Mouse (Mus musculus) liver, embryonic 12.5 days (tissue): ENCODE results near the gene Lhfp. TPM values are rescaled to one million over a fixed set of nuclear protein-coding genes. Genes with fewer than 3 reads are reported as not detected.

Experiments used
- ATAC-seq: fragments of 200-750 bp; cut with Nextera tagmentation; 2 replicates; pipeline ENCODE4 v1.8.0; 2017; ENCODE audit warnings: moderate number of reproducible peaks, mild to moderate bottlenecking, moderate library complexity
- H3K27ac ChIP-seq: fragments of 300-500 bp; sonication (generic); 2 replicates; pipeline ENCODE4 v1.5.1; 2016; ENCODE audit warnings: mild to moderate bottlenecking
- H3K27me3 ChIP-seq: fragments of 300-500 bp; sonication (generic); replicated peaks from 2 replicates; pipeline ENCODE4 v1.6.1; 2016; ENCODE audit warnings: mild to moderate bottlenecking, moderate library complexity
- H3K36me3 ChIP-seq: fragments of 300-500 bp; sonication (generic); 2 replicates; pipeline ENCODE4 v1.6.1; 2016; ENCODE audit warnings: mild to moderate bottlenecking, moderate library complexity
- H3K4me1 ChIP-seq: fragments of 300-500 bp; sonication (generic); 2 replicates; pipeline ENCODE4 v1.6.1; 2016
- H3K4me2 ChIP-seq: fragments of 300-500 bp; sonication (generic); 2 replicates; pipeline ENCODE4 v1.6.1; 2016; ENCODE audit warnings: mild to moderate bottlenecking, moderate library complexity
- H3K4me3 ChIP-seq: fragments of 300-500 bp; sonication (generic); 2 replicates; pipeline ENCODE4 v1.5.1; 2016; ENCODE audit warnings: mild to moderate bottlenecking, moderate library complexity
- H3K9ac ChIP-seq: fragments of 300-500 bp; sonication (generic); 2 replicates; pipeline ENCODE4 v1.6.1; 2016; ENCODE audit warnings: mild to moderate bottlenecking, moderate library complexity
- H3K9me3 ChIP-seq: fragments of 300-500 bp; sonication (generic); replicated peaks from 2 replicates; pipeline ENCODE4 v1.6.1; 2016; ENCODE audit warnings: mild to moderate bottlenecking, moderate library complexity
- WGBS: fragments of 180-500 bp; shearing (Covaris S2); methylation state at CpG from one replicate; pipeline ENCODE4 v1.1.7; 2016; ENCODE audit not compliant: insufficient replicate concordance; 5-methylcytosine and 5-hydroxymethylcytosine counted together
- polyA plus RNA-seq: library from polyadenylated mRNA; unstranded; fragments of >200 nt; fragmentation: Nextera tagmentation; extraction: Ambion mirVana; gene quantifications from 2 replicates; pipeline ENCODE4 v1.2.1, GENCODE M21; 2016

Gene Lhfp
- polyA plus RNA-seq, 1 experiment from 2014 or later, result 6.3 TPM

DNA sequence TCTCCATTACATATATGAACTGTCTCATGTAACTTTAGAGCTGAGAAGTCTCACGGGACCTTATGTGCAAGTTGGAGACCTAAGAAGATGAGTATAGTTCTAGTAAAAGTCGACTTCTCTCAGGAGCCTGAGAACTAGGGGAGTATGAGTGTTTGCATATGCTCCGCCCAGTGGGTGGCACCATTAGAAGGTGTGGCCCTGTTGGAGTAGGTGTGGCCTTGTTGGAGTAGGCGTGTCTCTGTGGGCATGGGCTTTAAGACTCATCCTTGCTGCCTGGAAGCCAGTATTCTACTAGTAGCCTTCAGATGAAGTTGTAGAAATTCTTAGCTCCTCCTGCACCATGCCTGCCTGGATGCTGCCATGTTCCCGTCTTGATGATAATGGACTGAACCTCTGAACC, 105.7 kb downstream of the Lhfp start:
- Histone ChIP-seq H3K27me3 (no peaks in the 10 kb centered on the region), H3K27ac (no peak overlapping the region), H3K4me1 (no peaks in the 10 kb centered on the region), H3K4me3 (no peak overlapping the region), H3K9ac (no peak overlapping the region), H3K9me3 (no peaks in the 10 kb centered on the region), H3K36me3 (no peaks in the 10 kb centered on the region), H3K4me2 (no peak overlapping the region)
- no peak for ATAC-seq
- 64% methylated on average over 5 of the region's 5 CpGs for WGBS

GRCm38 (mm10) chr3:53148751-53149150, 107.4 kb downstream of the Lhfp start:
- Histone ChIP-seq H3K36me3 (no peaks in the 10 kb centered on the region), H3K9ac (no peak overlapping the region), H3K9me3 (no peaks in the 10 kb centered on the region), H3K4me1 (no peaks in the 10 kb centered on the region), H3K4me3 (no peak overlapping the region), H3K27me3 (no peaks in the 10 kb centered on the region), H3K4me2 (no peak overlapping the region), H3K27ac (no peak overlapping the region)
- WGBS, result 71% methylated on average over 3 of the region's 3 CpGs
- no peak for ATAC-seq

GRCm38 (mm10) chr3:53149625-53150320, 108.4 kb downstream of the Lhfp start:
- Histone ChIP-seq H3K9me3 (no peaks in the 10 kb centered on the region), H3K4me1 (no peaks in the 10 kb centered on the region), H3K36me3 (no peaks in the 10 kb centered on the region), H3K9ac (no peak overlapping the region), H3K4me3 (no peak overlapping the region), H3K27ac (no peak overlapping the region), H3K27me3 (no peaks in the 10 kb centered on the region), H3K4me2 (no peak overlapping the region)
- WGBS, result 74% methylated on average over 7 of the region's 7 CpGs
- ATAC-seq, result no peak

DNA sequence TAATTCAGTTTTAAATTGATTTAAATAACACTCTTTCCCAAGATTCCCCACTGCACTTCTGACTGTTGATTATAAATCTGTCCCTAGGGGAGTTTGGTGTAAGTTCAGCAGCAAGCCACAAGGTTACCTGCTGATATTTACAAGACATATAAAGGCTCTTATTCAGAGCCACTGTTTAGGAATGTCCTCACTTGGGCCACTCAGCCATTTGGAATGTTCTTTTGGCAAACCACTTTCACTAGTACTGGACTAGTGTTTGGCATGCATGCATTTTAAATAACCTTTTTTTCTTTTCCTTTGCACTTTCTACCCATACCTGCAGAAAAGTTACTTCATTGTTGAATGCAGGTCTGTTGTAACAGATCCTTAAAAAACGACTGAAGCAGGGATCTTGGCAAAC, 109.8 kb downstream of the Lhfp start:
- no peak for ATAC-seq
- H3K4me2 ChIP-seq, result no peak overlapping the region
- H3K9ac ChIP-seq, result no peak overlapping the region
- no peak overlapping the region for H3K4me3 ChIP-seq
- H3K27me3 ChIP-seq, result no peaks in the 10 kb centered on the region
- H3K4me1 ChIP-seq, result no peaks in the 10 kb centered on the region
- H3K36me3 ChIP-seq, result no peaks in the 10 kb centered on the region
- H3K9me3 ChIP-seq, result no peaks in the 10 kb centered on the region
- no peak overlapping the region for H3K27ac ChIP-seq
- WGBS, result 21% methylated on average over 1 of the region's 1 CpGs

DNA sequence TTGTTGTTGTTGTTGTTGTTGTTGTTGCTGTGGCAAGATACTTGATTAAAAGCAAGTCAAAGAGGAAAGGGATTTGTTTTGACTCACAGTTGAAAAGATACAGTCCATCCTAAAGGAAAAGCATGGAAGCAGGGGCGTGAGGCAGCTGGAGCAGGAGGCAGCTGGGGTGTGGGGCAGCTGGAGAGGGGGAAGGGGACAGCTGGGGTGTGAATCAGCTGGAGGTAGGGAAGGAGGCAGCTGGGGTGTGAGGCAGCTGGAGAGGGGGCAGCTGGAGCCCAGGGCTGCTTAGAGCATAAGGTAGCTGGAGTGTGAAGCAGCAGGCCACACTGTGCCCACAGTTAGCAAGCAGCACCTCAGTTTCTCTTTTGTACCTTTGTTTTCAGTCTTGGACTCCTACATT, 110.3 kb downstream of the Lhfp start:
- Histone ChIP-seq H3K27ac (no peak overlapping the region), H3K27me3 (no peaks in the 10 kb centered on the region), H3K4me3 (no peak overlapping the region), H3K36me3 (no peaks in the 10 kb centered on the region), H3K9me3 (no peaks in the 10 kb centered on the region), H3K9ac (no peak overlapping the region), H3K4me2 (no peak overlapping the region), H3K4me1 (no peaks in the 10 kb centered on the region)
- 44% methylated on average over 1 of the region's 1 CpGs for WGBS
- no peak for ATAC-seq

DNA sequence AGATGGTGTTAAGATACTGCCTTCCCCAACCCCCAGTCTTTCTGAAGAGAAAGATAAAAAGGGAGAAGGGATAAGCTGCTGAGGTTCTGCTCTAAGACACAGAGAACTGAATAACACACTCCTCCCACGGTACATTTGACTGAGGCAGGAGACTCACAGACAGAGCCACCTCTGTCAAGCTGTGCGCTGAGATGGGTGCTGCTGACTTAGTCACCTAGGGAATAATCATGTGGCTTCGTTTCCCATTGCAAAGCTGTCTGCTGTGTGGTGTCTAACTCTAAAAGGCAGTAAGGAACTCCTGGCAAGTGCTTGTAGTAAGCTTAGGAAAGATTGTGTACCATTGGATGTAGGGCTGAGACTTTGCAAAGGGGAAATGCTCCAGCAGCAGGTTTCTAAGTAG, 120.6 kb downstream of the Lhfp start:
- H3K4me1 ChIP-seq, result no peaks in the 10 kb centered on the region
- no peak overlapping the region for H3K27ac ChIP-seq
- H3K4me2 ChIP-seq, result no peak overlapping the region
- H3K4me3 ChIP-seq, result no peak overlapping the region
- ATAC-seq, result no peak
- H3K36me3 ChIP-seq, result no peaks in the 10 kb centered on the region
- H3K9me3 ChIP-seq, result no peaks in the 10 kb centered on the region
- H3K9ac ChIP-seq, result no peak overlapping the region
- 42% methylated on average over 3 of the region's 3 CpGs for WGBS
- H3K27me3 ChIP-seq, result no peaks in the 10 kb centered on the region

GRCm38 (mm10) chr3:53165281-53165680, 124.0 kb downstream of the Lhfp start:
- 78% methylated on average over 10 of the region's 10 CpGs for WGBS
- no peak for ATAC-seq

GRCm38 (mm10) chr3:53166001-53166400, 124.7 kb downstream of the Lhfp start:
- 40% methylated on average over 8 of the region's 8 CpGs for WGBS
- H3K27me3 ChIP-seq, result no peaks in the 10 kb centered on the region
- H3K36me3 ChIP-seq, result no peaks in the 10 kb centered on the region
- H3K4me1 ChIP-seq, result no peaks in the 10 kb centered on the region
- no peak for ATAC-seq
- H3K4me3 ChIP-seq, result no peak overlapping the region
- no peak overlapping the region for H3K9ac ChIP-seq
- H3K4me2 ChIP-seq, result no peak overlapping the region
- H3K27ac ChIP-seq, result no peak overlapping the region
- no peaks in the 10 kb centered on the region for H3K9me3 ChIP-seq

More at GRCm38 (mm10) chr3:53165281-53165680, 124.0 kb downstream of the Lhfp start:
- no peak overlapping the region for H3K27ac ChIP-seq
- no peaks in the 10 kb centered on the region for H3K27me3 ChIP-seq
- H3K9me3 ChIP-seq, result no peaks in the 10 kb centered on the region
- H3K9ac ChIP-seq, result no peak overlapping the region
- H3K4me3 ChIP-seq, result no peak overlapping the region
- H3K36me3 ChIP-seq, result no peaks in the 10 kb centered on the region
- no peaks in the 10 kb centered on the region for H3K4me1 ChIP-seq
- no peak overlapping the region for H3K4me2 ChIP-seq

GRCm38 (mm10) chr3:53169486-53169885, 128.2 kb downstream of the Lhfp start:
- Histone ChIP-seq H3K4me2 (no peak overlapping the region), H3K9me3 (no peaks in the 10 kb centered on the region), H3K4me3 (no peak overlapping the region), H3K9ac (no peak overlapping the region), H3K27me3 (no peaks in the 10 kb centered on the region), H3K4me1 (no peaks in the 10 kb centered on the region), H3K36me3 (no peaks in the 10 kb centered on the region), H3K27ac (no peak overlapping the region)
- WGBS, result 73% methylated on average over 3 of the region's 3 CpGs
- ATAC-seq, result no peak

- H3K36me3 ChIP-seq, result no peaks in the 10 kb centered on the region
- no peaks in the 10 kb centered on the region for H3K4me1 ChIP-seq
- no peak for ATAC-seq
- H3K9ac ChIP-seq, result no peak overlapping the region
- H3K27ac ChIP-seq, result no peak overlapping the region
- no peaks in the 10 kb centered on the region for H3K9me3 ChIP-seq
- 73% methylated on average over 10 of the region's 10 CpGs for WGBS
- no peak overlapping the region for H3K4me2 ChIP-seq
- no peak overlapping the region for H3K4me3 ChIP-seq
- no peaks in the 10 kb centered on the region for H3K27me3 ChIP-seq
Observed at GRCm38 (mm10) chr3:53173310-53174063, 132.2 kb downstream of the Lhfp start.

DNA sequence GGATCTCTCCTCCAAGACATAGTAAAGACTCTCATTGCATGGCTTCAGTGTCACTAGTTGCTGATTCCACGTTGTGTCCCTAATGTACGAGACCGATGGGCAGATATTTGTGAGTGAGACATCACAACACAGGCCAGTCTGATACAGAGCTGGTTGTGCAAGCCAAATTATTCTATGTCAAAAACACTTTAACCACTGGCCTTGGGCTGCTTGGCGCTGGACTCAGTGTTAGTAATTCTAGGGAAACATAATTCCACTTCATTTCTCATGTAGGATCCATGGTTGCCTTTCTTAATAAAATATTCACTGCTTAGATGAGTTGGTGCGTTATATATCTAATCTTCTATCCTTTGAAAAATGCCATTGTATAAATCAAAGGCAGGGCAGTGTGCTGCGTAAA, 138.6 kb downstream of the Lhfp start:
- Histone ChIP-seq H3K9me3 (no peaks in the 10 kb centered on the region), H3K36me3 (no peaks in the 10 kb centered on the region), H3K4me1 (no peaks in the 10 kb centered on the region), H3K27me3 (no peaks in the 10 kb centered on the region), H3K9ac (no peak overlapping the region), H3K4me2 (no peak overlapping the region), H3K27ac (no peak overlapping the region), H3K4me3 (no peak overlapping the region)
- no peak for ATAC-seq
- 70% methylated on average over 6 of the region's 6 CpGs for WGBS

DNA sequence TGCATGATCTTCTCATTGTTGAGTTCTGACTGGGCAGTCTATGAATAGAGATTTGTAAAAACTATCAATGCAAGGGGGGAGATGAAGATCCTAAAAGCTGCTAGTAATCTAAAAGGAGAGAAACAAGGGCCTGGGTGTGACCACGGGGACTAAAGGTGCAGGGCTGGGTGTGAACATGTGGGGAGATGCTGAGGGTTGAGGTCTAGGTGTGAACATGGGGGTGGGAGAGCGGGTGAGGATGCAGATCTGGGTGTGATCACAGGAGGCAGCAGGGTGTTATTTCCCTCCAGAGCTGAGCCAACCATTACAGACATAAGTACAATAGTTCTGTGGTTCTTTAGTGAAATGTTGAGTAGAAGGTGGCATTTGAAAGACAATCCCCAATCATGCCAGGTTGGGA, 144.1 kb downstream of the Lhfp start:
- ATAC-seq, result no peak
- H3K4me1 ChIP-seq, result no peaks in the 10 kb centered on the region
- no peaks in the 10 kb centered on the region for H3K27me3 ChIP-seq
- no peaks in the 10 kb centered on the region for H3K9me3 ChIP-seq
- no peak overlapping the region for H3K9ac ChIP-seq
- no peaks in the 10 kb centered on the region for H3K36me3 ChIP-seq
- no peak overlapping the region for H3K4me2 ChIP-seq
- H3K27ac ChIP-seq, result no peak overlapping the region
- no peak overlapping the region for H3K4me3 ChIP-seq
- 82% methylated on average over 2 of the region's 2 CpGs for WGBS
